Mouse (Mus musculus) B cell, adult 2 months (primary cell): Measurements from ENCODE around the gene Gm5751.
"Not testable (repeated sequence)": the region's sequence is repeated elsewhere in the genome, so short reads cannot be mapped to it uniquely, and the experiment has no call there.

Source experiments
- DNase-seq, 2 experiments: peaks; one replicate each; pipeline ENCODE4 v3.0.0; 2022

The Gm5751 gene

DNA sequence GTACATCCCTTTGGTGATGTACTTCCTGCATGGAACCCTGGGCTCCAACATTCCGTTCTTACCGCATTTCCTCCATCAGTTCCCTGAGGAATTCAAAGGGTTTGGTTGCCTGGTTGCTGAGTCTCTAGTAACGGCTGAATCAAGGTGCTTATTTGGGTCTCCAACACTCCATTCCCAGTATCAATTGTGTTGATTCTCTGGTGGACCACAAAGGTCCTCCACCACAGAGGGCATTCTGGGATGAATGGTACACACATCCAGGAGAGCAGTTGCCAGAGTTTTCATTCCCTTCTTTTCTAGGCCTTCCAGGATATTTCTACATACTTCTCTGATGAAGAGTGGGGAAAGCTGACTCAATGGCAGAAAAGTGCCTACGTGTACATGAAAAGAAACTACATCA lies at the start of gene Gm5751:
Gm5751 (plus strand) TSS at position 301 of the 400 bp plus-strand sequence.
- DNase-seq: not testable (repeated sequence)

DNA sequence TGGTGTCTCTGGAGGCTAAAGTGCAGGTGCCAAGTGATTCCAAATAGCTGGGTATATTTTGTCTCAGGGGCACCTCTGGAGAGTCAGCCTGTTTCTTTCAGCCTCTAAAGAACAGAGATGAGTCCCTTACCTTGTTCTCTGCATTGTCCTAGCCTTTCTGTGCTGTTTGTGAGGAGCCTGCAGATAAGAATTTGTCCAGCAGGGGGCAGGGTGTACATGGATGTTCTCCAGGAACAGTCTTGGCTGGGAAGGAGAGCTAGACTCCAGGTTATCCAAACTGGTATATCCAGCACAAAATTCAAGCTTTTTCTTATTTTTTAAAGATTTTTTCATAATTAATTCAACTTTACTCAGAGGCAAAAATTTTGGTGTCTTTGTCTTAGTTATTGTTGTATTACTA lies 42.0 kb upstream of the Gm5751 start:
- DNase-seq: peak in 1 of 2 experiments; percentile 1

DNA sequence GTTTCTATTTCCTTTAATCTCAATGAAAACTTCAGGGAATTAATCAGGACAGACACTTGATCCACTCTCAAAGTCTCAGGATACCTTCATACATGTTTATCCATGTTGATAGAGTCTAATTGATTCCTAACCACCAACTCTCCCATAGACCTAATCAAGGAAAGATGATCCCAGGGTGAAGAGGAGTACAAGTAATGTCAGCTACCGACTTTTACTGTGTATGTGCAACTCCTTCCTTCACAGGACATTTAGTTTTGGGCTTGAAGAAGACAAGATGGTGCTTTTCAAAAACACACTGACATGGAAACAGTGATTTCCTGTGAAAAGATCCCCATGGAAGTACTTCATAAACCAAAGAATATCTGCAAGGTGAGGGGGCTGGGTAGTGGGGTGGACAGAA lies 30.4 kb upstream of the Gm5751 start, which contains the start of gene Gm6592:
Gm6592 (plus strand) TSS at position 301 of the 400 bp plus-strand sequence.
- DNase-seq: no peak

DNA sequence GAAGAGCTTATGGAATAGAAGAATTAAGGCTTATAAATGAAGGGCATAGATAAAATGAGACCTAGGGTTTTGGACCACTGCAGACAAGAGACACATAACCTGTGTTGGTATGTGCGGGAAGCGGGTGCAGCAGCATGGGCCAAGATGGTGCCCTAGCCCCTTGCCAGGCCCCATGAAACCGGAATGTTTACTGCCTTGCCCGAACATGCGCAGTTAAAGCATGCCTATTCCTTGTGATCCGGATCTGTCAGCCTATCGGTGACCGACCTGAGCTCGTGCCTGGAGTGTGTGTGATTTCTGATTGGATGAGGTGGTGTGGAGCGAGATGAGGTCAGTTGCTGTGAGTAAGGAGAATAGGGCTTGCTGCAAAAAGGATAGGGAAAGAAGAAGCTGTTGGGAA lies 21.6 kb upstream of the Gm5751 start:
- no peak for DNase-seq

DNA sequence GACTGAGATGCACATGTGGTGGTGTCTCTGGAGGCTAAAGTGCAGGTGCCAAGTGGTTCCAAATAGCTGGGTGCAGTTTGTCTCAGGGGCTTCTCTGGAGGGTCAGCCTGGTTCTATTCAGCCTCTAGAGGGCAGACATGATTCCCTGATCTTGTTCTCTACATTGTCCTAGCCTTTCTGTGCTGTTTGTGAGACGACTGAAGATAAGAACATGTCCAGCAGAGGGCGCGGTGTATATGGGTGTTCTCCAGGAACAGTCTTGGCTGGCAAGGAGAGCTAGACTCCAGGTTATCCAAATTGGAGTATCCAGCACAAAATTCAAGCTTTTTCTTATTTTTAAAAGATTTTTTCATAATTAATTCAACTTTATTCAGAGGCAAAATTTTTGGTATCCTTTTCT lies 9.7 kb upstream of the Gm5751 start:
- DNase-seq: peak; percentile 23 to 41

DNA sequence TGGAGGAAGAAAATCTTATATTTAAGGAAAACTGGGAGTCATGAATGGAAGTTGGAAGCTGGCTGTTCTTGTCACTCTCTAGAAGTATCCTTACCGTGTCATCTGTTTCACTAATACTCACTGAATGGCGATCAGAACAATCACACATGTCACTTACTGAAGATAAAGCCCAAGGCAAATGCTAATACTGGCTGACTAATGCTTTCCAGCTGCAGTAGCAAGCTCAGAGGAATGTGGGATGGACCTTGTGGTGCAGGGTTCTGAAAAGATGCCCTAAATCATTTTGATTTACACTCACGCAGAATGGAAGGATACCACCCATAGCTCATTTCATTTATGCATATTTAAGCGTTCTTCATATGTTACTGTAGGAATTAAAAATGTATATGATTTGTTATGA lies 10.3 kb downstream of the Gm5751 start:
- DNase-seq: no peak

DNA sequence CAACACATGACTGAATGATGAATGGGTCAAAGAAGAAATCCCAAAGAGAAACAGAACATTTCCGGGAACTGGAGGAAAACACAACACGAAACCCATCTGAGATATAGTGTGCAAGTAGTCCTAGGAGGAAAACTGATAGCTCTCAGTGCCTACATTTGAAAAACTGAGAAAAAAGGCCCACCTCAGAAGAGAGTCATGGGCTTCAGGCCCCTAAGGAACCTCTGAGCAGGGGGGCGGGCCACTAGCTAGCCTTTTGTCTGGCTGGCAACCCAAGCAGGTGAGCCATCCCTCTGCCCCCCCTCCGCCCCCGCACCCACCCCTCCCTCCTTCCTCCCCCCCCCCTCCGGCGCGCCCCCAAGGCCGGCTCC lies 17.9 kb downstream of the Gm5751 start:
- DNase-seq: no peak

DNA sequence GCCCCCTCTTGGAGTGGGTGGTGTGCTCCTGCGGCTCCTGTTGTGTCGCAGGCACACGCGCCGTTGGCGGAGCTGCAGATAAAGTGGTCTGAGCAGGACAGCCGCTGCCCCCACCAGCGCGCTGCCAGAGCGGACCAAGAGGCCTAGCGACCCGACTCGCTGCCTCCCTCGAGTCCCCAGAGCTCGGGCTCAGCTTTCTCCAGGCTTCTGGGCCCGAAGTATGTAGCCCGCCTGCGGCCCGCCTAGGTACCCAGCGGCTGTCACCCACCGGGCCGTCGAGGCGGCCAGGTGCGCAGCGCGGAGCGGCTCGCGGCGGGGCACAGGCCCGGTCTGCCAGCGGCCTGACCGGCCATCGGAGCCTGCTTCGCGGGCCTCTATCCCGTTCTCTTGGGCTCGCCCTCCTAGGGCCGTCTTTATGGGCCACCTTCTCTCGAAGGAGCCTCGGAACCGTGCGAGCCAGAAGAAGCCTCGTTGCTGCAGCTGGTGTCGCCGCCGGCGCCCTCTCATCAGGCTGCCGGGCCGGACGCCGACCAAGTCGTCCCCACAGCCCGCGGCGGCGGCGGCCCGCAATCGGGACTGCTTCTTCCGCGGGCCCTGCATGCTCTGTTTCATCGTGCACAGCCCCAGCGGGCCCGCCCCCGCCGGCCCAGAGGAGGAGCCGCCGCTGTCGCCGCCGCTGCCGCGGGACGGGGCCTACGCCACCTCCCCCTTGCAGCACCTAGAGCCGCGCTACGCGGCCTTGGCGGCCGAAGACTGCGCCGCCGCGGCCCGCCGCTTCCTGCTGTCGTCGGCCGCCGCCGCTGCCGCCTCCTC lies 18.5 kb downstream of the Gm5751 start, which contains the start of gene B630019K06Rik:
B630019K06Rik (plus strand) TSS at position 40 of the 813 bp plus-strand sequence.
- DNase-seq: peak; percentile 49 to 55

DNA sequence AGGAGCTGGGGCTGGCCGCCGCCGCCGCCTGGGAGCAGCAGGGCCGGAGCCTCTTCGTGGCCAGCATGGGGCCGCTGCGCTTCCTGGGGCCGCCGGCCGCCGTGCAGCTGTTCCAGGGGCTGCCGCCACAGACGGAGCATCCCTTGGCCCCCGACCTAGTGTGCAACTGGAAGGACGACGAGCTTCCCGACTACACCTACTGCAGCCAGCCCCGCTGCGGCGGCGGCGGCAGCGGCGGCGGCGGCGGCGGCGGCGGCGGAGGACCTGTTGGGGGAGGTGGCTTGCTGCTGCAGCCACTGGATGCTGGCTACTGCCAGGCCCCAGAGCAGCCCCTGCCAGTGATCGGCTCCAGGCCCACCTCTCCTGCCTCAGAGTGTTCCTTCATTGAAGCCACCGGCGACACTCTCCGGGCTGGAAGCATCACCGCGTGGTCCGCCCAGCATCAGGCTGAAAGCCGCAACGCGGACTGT lies 19.2 kb downstream of the Gm5751 start:
- peak in 1 of 2 experiments; percentile 14 for DNase-seq

DNA sequence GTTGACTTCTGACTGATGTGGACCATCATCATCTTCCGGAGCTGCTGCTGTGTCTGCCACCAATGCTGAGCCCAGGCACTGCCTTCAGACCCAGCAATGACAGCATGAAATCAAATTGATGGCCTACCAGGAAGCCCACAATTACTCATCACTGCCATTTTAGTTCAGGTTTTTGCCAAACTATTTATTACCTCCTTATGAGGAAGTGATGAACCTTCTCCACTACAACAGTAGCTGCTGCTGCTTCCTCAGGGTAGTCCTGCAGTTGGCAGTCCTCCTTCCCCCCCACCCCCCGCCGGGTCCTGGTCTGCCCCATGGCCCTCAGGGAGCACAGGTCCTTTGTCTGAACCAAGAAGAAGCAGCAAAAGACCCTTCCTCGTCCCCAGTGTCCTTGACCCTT lies 26.8 kb downstream of the Gm5751 start:
- DNase-seq: no peak

DNA sequence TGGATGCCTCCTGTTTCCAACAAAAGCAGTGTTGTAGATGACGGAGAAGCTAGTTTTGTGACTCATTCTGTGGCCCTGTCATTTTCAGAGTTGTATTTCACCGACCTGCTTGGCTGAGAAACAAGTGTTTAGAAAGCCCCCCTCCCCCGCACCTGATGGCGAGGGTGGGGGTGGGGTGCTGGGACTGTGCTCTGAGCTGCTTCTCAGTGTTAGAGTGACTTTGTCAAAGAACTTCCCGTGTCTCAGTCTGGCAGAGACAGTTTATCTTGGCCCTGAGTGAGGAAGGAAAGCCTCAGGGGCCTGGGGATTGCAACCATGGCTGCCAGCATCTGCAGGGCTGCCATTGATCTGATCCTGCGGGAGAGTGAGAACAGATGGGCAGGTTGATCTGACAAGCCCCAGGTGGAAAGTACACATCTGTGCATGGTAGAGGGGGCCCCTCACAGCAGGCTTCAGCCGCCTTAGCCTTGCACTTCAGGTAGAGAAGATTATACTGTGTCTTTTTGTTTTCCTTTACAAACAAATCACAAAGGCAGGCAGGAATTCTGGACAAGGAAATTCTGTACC lies 27.9 kb downstream of the Gm5751 start:
- DNase-seq: no peak

DNA sequence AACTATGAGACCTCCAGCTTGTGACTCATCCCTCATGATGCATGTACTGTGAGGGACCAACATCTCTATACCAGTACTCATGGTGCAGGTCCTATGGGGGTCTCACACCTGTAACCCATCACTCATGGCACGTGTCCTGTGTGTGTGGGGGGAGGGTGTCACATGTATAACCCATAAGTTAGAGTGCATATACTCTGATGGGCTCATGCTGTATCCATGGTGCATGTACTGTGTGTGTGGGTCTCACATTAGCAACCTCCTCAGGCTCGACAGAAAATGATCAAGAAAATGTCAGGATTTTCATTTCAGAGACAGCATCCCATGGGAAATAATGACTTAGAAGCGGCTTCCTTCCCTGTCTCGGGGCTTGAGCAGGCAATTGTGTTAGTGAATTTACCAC lies 47.0 kb downstream of the Gm5751 start:
- DNase-seq: no peak

DNA sequence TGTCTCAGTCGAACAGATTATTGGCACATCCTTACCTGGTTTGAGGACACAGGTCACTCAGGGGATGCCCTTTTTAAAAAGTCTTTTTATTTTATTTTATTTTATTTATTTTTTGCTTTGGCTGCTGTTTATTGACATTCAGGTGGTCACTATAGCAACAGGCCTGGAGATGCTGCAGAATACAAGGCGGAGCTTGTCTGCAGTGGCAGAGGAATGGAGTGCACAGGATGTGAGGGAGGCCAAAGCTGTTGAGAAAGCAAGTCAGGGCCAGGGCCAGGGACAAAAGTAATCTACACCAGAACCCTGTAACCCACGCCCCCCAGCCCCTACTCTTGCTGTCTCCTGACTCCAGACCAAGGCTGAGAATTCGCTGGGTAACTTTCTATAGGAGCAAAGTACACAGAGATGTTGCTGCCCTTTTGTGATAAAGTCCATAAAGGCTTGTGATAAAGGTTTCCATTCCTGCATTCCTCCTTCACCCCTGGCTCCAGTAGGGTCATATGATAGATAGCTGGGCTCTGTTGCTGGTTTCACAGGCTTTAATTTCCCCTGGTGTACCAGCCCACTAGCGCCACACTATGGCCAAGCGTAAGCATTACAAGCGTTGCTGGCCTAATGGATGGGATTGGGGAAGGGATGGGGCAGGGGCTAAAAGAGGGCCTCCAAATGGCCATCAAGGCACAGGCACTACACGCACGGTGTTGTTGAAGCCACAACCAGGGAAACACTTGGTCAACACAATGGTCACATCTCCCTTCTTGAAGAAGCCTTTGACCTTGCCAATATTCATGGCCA lies 48.0 kb downstream of the Gm5751 start:
- DNase-seq: no peak

DNA sequence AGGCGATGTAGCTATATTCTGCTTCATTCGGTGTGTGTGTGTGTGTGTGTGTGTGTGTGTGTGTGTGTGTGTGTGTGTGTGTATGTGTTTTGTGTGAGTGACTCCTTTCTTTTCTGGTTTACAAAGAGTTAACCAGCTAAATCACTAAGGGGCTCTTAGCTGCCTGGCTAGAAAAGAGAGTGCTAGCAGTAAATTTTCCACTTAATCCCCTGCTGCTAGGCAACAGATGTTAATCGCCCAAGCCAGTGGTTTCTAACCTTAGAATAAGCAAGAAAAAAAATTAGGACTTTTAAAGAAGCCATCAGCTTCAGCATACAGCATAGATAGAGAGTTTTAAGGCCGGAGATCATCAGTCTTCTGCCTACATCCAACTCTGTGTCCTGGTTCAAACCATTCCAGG lies 53.3 kb downstream of the Gm5751 start:
- no peak for DNase-seq
